11 mouse cellular contexts compared by ENCODE assay signal in genomic region chr9:63836565-63837284, GRCm38 (mm10).
DNase-seq lines count a peak whose midpoint lies in the region; ATAC-seq lines count a peak whose summit lies in the region.
"Had no signal": no experiment of that assay in that cellular context is flagged by ENCODE, and none has a peak within 500 bp of the region (broad histone marks: within the 10 kb centered on the region; RNA-seq: fewer than 3 reads in every experiment).

No protein-coding gene starts in this region.

- DNase-seq in embryo, embryonic 10 days (ENCODE audit: low spot score): peak; percentile 35
- DNase-seq in embryo, embryonic 9.5 days (ENCODE audit: extremely low spot score): no peak
- peak; percentile 39 for DNase-seq in embryonic facial prominence, embryonic 14.5 days (ENCODE audit: low spot score)
- DNase-seq in cerebellum, adult 9-11 months: no peak
- no peak for DNase-seq in adrenal gland, adult 18-20 months (ENCODE audit: low spot score in 2 of 2)
- no peak for DNase-seq in thymus, postnatal 0 days (ENCODE audit: low spot score)
- DNase-seq: layer of hippocampus, postnatal 36 days had no signal

- no peak overlapping the region for H3K4me2 ChIP-seq in embryonic facial prominence, embryonic 14.5 days (ENCODE audit: low read depth, low read length)
- 0 out of 2 replicates have a peak overlapping the region, but pooled peaks have one; percentile 7 for H3K4me2 ChIP-seq in kidney, embryonic 16.5 days (replicated peaks; ENCODE audit: low read depth, low read length)
- no peak overlapping the region for H3K4me2 ChIP-seq in stomach, embryonic 15.5 days
- H3K4me2 ChIP-seq: heart, embryonic 11.5 days; liver, embryonic 15.5 days had no signal

- no peaks in the 10 kb centered on the region for H3K9me3 ChIP-seq in embryonic facial prominence, embryonic 14.5 days (ENCODE audit: control insufficient read depth, low read length)
- H3K9me3 ChIP-seq in kidney, embryonic 16.5 days (ENCODE audit: low read length): no peaks in the 10 kb centered on the region
- no peaks in the 10 kb centered on the region for H3K9me3 ChIP-seq in stomach, embryonic 15.5 days
- H3K9me3 ChIP-seq: liver, embryonic 15.5 days had no signal

- H3K36me3 ChIP-seq in embryonic facial prominence, embryonic 14.5 days (ENCODE audit: control insufficient read depth, insufficient read depth, low read length): no peaks in the 10 kb centered on the region
- H3K36me3 ChIP-seq in kidney, embryonic 16.5 days (ENCODE audit: insufficient read depth, low read length): no peaks in the 10 kb centered on the region
- no peaks in the 10 kb centered on the region for H3K36me3 ChIP-seq in stomach, embryonic 15.5 days
- H3K36me3 ChIP-seq: liver, embryonic 15.5 days had no signal

- no peak overlapping the region for H3K4me3 ChIP-seq in embryonic facial prominence, embryonic 14.5 days (ENCODE audit: low read depth, low read length)
- H3K4me3 ChIP-seq in kidney, embryonic 16.5 days (ENCODE audit: low read length): no peak overlapping the region
- no peak overlapping the region for H3K4me3 ChIP-seq in stomach, embryonic 15.5 days (replicated peaks)
- H3K4me3 ChIP-seq: liver, embryonic 15.5 days had no signal

- ATAC-seq in embryonic facial prominence, embryonic 14.5 days (ENCODE audit: low read depth): no peak
- peak; percentile 73 for ATAC-seq in kidney, embryonic 16.5 days (ENCODE audit: low FRiP score, low TSS enrichment)
- ATAC-seq in stomach, embryonic 15.5 days (ENCODE audit: insufficient read depth, low FRiP score, low read depth): peak; percentile 52; the same call in 1 of the 2 replicates

- H3K4me1 ChIP-seq in embryonic facial prominence, embryonic 14.5 days (ENCODE audit: control insufficient read depth, insufficient read depth, low read length): peaks cover 6% of the 10 kb centered on the region; the same call in 1 of the 2 replicates
- peaks cover 20% of the 10 kb centered on the region for H3K4me1 ChIP-seq in kidney, embryonic 16.5 days (ENCODE audit: insufficient read depth, low read length)
- 0 out of 2 replicates have a peak, but pooled peaks cover 2% of the 10 kb centered on the region for H3K4me1 ChIP-seq in stomach, embryonic 15.5 days
- H3K4me1 ChIP-seq: liver, embryonic 15.5 days had no signal

- H3K27me3 ChIP-seq in embryonic facial prominence, embryonic 14.5 days (replicated peaks; ENCODE audit: control insufficient read depth, insufficient read depth, low read length): no peaks in the 10 kb centered on the region
- H3K27me3 ChIP-seq in kidney, embryonic 16.5 days (ENCODE audit: insufficient read depth, low read length): no peaks in the 10 kb centered on the region
- H3K27me3 ChIP-seq in stomach, embryonic 15.5 days (replicated peaks): no peaks in the 10 kb centered on the region

- no peak overlapping the region for H3K9ac ChIP-seq in embryonic facial prominence, embryonic 14.5 days (ENCODE audit: low read depth, low read length)
- H3K9ac ChIP-seq in kidney, embryonic 16.5 days (replicated peaks; ENCODE audit: low read length): no peak overlapping the region
- no peak overlapping the region for H3K9ac ChIP-seq in stomach, embryonic 15.5 days
- H3K9ac ChIP-seq: liver, embryonic 15.5 days had no signal

- 49% methylated on average over 5 of the region's 5 CpGs for WGBS in embryonic facial prominence, embryonic 14.5 days
- WGBS in kidney, embryonic 16.5 days: 13% methylated on average over 5 of the region's 5 CpGs
- WGBS in stomach, embryonic 15.5 days: 34% methylated on average over 5 of the region's 5 CpGs

- H3K27ac ChIP-seq in embryonic facial prominence, embryonic 14.5 days (replicated peaks; ENCODE audit: low read depth, low read length): no peak overlapping the region
- peak overlapping the region; percentile 83 for H3K27ac ChIP-seq in kidney, embryonic 16.5 days (ENCODE audit: low read length)
- H3K27ac ChIP-seq in stomach, embryonic 15.5 days: peak overlapping the region; percentile 71
- H3K27ac ChIP-seq: liver, embryonic 15.5 days had no signal

Comparison
In these comparisons a context has a peak if more than half of its experiments do, and no peak if none do; other contexts are left out.
1. DNase-seq: peak in embryo, embryonic 10 days (single experiment) and embryonic facial prominence, embryonic 14.5 days (single experiment); none in embryo, embryonic 9.5 days (single experiment), cerebellum, adult 9-11 months (single experiment), adrenal gland, adult 18-20 months (0 of 2) and thymus, postnatal 0 days (single experiment).